Mouse (Mus musculus) B cell, adult 62 days (primary cell): ENCODE results near the gene Ogn. TPM values are rescaled to one million over a fixed set of nuclear protein-coding genes. Genes with fewer than 3 reads are reported as not detected.

Experiments used
- total RNA-seq: library from RNA; stranded (reverse); gene quantifications from 4 replicates; pipeline ENCODE4 v1.2.4, GENCODE M21; 2023

Gene Ogn
- total RNA-seq = 0.21 TPM in 1 of 4 replicates, not detected in the others

DNA sequence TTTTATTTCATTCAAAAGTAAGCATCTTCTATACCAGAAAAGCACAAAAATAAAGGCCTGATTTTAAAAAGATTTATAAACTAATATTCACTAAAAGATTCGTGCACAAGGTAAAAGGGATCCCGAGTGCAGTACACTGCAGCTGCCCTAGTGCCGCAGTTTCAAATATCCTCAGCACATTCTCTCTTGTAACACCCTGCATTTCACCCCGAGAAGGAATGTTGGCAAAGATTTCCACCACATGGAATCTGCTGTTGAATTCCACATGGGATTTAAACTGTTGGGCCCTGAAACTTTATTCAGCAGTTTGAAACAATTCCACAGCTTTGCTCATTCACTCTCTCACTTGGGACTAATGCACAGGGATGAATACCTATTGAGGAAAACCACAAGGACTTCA lies at the start of gene Ogn:
Gene Ogn (plus strand): TSS at position 333 of the 400 bp plus-strand sequence.

DNA sequence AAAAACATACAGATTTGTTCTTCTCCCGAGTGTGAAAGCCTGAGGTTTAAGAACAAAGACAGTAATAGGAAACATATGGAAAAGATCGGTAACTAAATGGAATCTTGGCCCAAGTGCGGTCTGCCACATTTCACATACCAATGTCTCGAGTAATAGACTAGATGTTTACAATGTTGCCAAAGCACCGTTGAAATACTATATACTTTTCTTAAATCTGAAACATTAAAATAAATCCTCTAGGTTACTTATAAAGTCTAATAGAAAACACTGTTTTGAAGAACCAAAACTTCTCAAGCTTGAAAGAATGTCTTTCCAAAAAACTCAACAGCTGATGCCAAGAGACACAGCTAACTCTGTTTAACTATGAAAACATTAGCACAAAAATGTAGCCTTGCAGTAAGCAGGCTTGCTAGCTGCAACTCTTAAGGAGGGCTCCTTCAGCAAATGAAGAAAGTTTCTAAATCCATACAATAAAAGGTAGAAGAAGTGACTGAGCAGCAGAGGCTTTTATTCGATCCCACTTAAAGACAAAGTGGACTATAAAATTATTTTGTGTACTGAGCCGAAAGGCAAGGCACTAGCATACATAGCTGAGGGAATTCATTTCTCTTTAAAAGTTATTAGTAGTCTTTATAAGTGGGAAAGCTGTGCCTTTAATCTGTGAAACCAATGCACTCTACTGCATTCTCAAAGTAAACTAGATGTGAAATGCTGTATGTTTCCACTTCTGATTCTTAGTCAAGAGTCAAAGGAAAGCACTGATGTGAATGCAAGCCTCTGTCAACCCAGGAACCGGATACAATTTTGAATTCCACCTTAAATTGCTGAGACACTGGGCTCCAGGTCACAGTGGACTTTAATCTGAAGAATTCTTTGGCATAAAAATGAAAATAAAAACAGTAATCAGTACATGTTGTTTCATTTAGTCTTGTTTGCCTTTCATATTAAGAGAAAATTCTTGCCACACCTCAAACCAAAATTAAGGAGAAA lies 26.0 kb upstream of the Ogn start, which contains the start of gene Omd:
Gene Omd (plus strand): TSS at position 922 of the 990 bp plus-strand sequence.

DNA sequence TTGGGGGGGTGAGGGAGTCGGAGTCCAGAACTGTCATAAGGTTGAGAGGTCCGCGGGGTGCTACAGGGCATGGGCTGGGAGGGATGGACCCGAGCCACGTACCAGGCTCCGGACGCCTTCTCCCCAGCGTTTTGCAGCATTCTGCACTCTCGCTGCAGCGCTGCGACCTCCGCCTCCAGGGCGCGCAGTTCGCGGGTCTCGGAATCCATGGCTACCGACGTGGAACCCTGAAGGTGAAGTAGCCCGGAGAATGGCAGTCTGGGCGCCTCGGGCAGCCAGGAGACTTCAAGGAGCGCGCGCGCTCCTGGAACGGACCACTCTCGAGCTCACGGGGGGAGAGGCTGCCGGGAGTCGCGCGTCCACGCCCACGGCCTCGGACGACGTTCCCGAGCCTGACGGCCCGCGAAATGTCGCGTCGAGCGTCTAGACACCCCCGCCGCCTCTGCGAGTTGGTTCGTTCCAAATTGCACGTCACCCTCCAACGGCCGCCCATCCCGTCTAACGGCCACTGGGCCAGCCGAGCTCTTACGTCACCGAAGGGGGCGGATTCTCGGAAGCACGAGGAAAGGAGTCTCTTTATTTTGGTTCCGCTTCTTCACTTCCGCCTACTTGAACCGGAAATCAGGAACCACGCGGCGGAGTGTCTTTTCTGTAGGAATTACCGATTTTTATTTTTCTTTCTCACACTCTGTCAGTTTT lies 44.8 kb downstream of the Ogn start, which contains the start of the genes Cenpp and Nol8:
Gene Cenpp (minus strand): TSS at position 305 of the 699 bp plus-strand sequence.
Gene Nol8 (plus strand): TSS at position 598 of the 699 bp plus-strand sequence.

Other genes starting within 250 kb of the Ogn start
- 7.2 to 8.2 TPM (median 7.8 TPM) in 4 replicates for gene Ippk, start 186.8 kb upstream of the Ogn start, total RNA-seq
- 0.30 to 0.92 TPM (median 0.62 TPM) in 4 replicates for gene Tes3-ps, start 114.7 kb upstream of the Ogn start, total RNA-seq
- gene Ecm2, start 103.2 kb upstream of the Ogn start, total RNA-seq = 0.12 TPM in 1 of 4 replicates, not detected in the others
- gene Aspn, start 63.6 kb upstream of the Ogn start, total RNA-seq = not detected in 4 replicates
- gene Omd, start 25.6 kb upstream of the Ogn start, total RNA-seq = 0.37 TPM in 1 of 4 replicates, not detected in the others
- 1.0 to 1.6 TPM (median 1.4 TPM) in 4 replicates for gene Cenpp, start 44.7 kb downstream of the Ogn start, total RNA-seq
- 36.2 to 44.6 TPM (median 42.8 TPM) in 4 replicates for gene Nol8, start 45.0 kb downstream of the Ogn start, total RNA-seq
- 69.7 to 101 TPM (median 80.0 TPM) in 4 replicates for gene Iars, start 74.1 kb downstream of the Ogn start, total RNA-seq
- gene Gm30302, start 191.0 kb downstream of the Ogn start, total RNA-seq = 0.31 TPM in 1 of 4 replicates, not detected in the others